Mouse (Mus musculus): ENCODE measurements around the gene Tpi1.

Tpi1 gene

GRCm38 (mm10) chr6:124770511-124770910, 43.6 kb downstream of the Tpi1 start:
- DNase-seq (ENCODE audit: low read depth) = no peak

- DNase-seq (ENCODE audit: low read depth) = no peak
Observed at GRCm38 (mm10) chr6:124770013-124770412, 44.1 kb downstream of the Tpi1 start.

DNA sequence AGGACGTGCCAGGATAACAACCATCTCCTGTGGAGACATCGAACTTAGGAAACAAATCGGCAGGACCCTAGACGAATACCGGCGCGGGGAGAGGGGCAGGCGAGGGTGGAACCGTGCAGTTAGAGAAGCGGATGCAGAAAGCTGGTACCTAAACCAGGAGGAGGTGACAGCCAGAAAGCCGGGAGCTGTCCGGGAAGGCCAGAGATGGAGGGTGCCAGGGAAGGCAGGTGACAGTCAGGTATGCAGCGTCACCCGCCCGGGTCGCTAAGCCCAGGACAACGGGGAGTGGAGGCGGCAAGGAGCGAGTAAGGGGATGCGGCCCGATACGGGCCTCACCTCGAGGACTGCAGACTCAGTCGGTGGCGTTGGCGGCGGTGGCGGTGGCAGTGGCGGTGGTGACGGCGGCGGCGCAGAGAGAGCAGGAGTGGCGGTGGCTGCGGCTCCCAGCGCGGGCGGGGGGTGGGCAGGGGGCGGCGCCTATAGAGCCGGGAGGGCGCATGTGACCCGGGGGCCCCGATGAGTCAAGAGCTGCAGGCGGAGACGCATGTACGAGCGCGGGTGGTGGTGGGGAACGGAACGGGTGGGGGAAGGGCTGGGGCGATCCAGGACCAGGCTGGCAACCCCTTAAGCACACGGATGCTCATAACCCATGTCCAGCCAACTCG, 44.9 kb downstream of the Tpi1 start, which contains the start of gene Eno2:
TSS of gene Eno2 (minus strand) at position 573 of the 665 bp plus-strand sequence.
- DNase-seq (ENCODE audit: low read depth) = no peak

DNA sequence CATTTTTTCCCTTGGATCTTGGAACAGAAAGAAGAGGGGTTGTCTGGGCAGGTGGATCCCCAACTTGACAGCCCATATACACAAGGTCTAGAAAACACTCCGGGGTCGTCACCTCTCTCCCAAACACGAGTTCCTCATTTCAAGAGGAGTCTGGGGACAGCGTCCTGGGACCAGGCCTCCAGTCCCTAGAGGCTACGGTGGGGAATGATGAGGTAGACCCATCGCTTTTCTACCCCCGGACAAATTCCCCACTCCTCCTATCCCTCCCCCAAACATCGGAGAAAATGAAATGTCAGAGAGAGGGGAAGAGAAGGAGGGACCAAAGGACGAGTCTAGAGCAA, 45.4 kb downstream of the Tpi1 start:
- no peak for DNase-seq (ENCODE audit: low read depth)

DNA sequence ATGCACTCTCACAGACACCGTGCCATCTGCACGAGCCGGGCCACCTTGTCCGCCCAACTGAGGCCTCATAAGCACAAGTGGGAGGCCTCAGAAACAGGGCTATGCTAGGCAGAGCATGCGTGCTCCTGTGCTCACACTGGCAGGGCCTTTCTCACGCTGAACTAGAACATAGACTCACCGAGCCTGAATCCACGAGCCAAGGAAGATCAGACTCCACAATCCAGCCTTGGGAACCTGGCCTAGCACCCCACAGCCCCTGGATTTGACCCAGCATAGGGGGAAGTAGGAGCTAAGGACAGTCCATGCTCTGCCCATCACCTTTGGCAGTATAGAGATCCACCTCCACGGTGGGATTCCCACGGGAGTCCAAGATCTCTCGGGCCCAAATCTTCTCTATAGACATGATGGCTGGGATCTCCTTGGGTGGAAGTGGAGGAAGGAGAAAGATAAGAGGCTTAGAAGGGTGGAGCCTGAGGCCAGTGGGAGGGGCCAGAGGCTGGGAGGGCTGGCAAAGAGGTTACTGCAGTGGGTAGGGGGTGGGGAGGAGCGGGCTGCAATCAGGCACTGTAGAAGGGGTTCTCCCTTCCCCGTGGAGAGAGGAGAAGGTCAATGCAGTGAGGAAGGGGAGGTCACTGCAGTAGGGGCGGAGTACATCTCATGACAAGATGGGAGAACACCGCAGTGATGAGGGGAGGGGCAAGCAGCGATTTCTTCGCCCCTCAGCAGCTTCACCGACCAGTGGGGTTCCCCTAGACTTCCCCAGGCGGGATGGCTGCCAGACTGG, 46.0 kb downstream of the Tpi1 start:
- no peak for DNase-seq (ENCODE audit: low read depth)

DNA sequence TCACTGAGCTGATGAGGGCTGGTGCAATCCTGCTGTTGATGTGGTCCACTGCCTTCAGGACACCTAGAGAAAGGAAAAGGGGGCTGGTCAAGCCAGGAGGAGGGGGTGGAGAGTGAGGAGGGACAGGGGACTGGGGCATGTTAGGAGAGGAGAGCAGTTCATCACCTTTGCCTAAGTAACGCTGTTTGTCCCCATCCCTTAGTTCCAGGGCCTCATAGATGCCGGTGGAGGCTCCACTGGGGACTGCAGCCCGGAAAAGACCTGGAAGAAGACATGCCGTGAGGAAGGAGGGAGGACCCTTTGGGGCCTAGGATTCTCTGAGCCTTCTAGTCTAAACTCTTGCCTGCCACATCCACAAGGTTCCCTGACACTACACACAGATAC, 46.6 kb downstream of the Tpi1 start:
- no peak for DNase-seq (ENCODE audit: low read depth)

DNA sequence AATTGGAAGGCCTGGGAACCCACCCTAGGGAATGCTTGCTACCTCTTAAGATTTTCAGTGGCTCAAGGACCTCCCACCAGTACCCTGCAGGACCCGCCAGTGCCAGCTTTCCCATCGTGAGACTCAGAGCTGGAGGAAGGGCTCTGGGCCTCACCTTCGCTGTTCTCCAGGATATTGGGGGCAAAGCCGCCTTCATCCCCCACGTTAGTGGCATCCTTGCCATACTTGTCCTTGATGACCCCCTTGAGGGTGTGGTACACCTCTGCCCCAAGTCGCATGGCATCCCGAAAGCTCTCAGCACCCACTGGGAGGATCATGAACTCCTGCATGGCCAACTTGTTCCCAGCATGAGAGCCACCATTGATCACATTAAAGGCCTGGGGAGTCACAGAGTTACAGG, 48.1 kb downstream of the Tpi1 start:
- no peak for DNase-seq (ENCODE audit: low read depth)
